Mouse (Mus musculus) heart, adult 2 months (tissue): Measurements from ENCODE around the gene Ifi208.

ENCODE experiments used
- CTCF ChIP-seq: fragments of 200-600 bp; IDR thresholded peaks from 2 replicates; pipeline ENCODE4 v1.8.1; 2022; ENCODE audit warnings: antibody characterized with exemption, mild to moderate bottlenecking, moderate library complexity
- POLR2A ChIP-seq: fragments of 200-500 bp; IDR thresholded peaks from 2 replicates; pipeline ENCODE4 v1.6.1; 2011; ENCODE audit warnings: mild to moderate bottlenecking, low read depth, low read length, control low read depth; ENCODE audit not compliant: insufficient read depth

GRCm38 (mm10) chr1:173645393-173645792 is 28.1 kb upstream of the Ifi208 start:
- no peak for TF ChIP-seq CTCF
- TF ChIP-seq POLR2A: no peak
